Mouse (Mus musculus) MEL (cell line): ENCODE data around the gene Col4a2. TPM values are rescaled to one million over a fixed set of nuclear protein-coding genes. Genes with fewer than 3 reads are reported as not detected.

Experiments
- DNase-seq: peaks from one replicate; pipeline ENCODE4 v3.0.0; 2011; ENCODE audit warnings: low read depth, low spot score
- H3K27ac ChIP-seq: 2 replicates; pipeline ENCODE4 v1.5.1; 2012; ENCODE audit warnings: low read depth, mild to moderate bottlenecking, control low read depth, low read length, moderate library complexity; ENCODE audit not compliant: control insufficient read depth
- H3K27me3 ChIP-seq, 2 experiments: fragments of 150-350 bp in 1 of 2; sonication (generic) in 1 of 2; 2 replicates each; pipeline ENCODE4 v1.6.1; 2012; ENCODE audit warnings: low read length in 2 of 2, mild to moderate bottlenecking in 2 of 2, improper control_type of control experiment in 1 of 2, moderate library complexity in 1 of 2; ENCODE audit not compliant: insufficient read depth in 2 of 2, control insufficient read depth in 1 of 2
- H3K36me3 ChIP-seq, 2 experiments: 2 replicates each; pipeline ENCODE4 v1.6.1; 2012 to 2014; ENCODE audit warnings: low read length in 2 of 2, improper control_type of control experiment in 1 of 2, inconsistent platforms in 1 of 2, mild to moderate bottlenecking in 1 of 2; ENCODE audit not compliant: insufficient read depth in 2 of 2, control insufficient read depth in 1 of 2
- H3K4me1 ChIP-seq, 2 experiments: fragments of 150-350 bp in 1 of 2; sonication (generic) in 1 of 2; 2 replicates each; pipeline ENCODE4 v1.6.1; 2012; ENCODE audit warnings: low read length in 2 of 2, improper control_type of control experiment in 1 of 2, mild to moderate bottlenecking in 1 of 2; ENCODE audit not compliant: insufficient read depth in 2 of 2, control insufficient read depth in 1 of 2
- H3K4me3 ChIP-seq, 2 experiments: fragments of 150-350 bp in 1 of 2; sonication (generic) in 1 of 2; 2 replicates each; pipeline ENCODE4 v1.5.1; 2012; ENCODE audit warnings: low read depth in 2 of 2, low read length in 2 of 2, mild to moderate bottlenecking in 2 of 2, moderate library complexity in 2 of 2, control low read depth in 1 of 2, improper control_type of control experiment in 1 of 2; ENCODE audit not compliant: control insufficient read depth in 1 of 2, insufficient read depth in 1 of 2
- H3K79me2 ChIP-seq: 2 replicates; pipeline ENCODE4 v1.6.1; 2012; ENCODE audit warnings: mild to moderate bottlenecking, low read length, moderate library complexity; ENCODE audit not compliant: control insufficient read depth, poor library complexity, insufficient read depth
- H3K9ac ChIP-seq: 2 replicates; pipeline ENCODE4 v1.6.1; 2012; ENCODE audit warnings: low read depth, mild to moderate bottlenecking, control low read depth, low read length, moderate library complexity; ENCODE audit not compliant: control insufficient read depth, poor library complexity, severe bottlenecking
- H3K9me3 ChIP-seq: fragments of 150-350 bp; sonication (generic); replicated peaks from 2 replicates; pipeline ENCODE4 v1.6.1; 2012; ENCODE audit warnings: mild to moderate bottlenecking, low read length, improper control_type of control experiment, moderate library complexity; ENCODE audit not compliant: insufficient read depth
- CHD2 ChIP-seq: IDR thresholded peaks from 2 replicates; pipeline ENCODE4 v1.6.1; 2011; ENCODE audit warnings: low read length, improper control_type of control experiment
- EP300 ChIP-seq, 2 experiments: IDR thresholded peaks; 2 replicates each; pipeline ENCODE4 v1.6.1; 2011; ENCODE audit warnings: improper control_type of control experiment in 2 of 2, low read length in 2 of 2, low read depth in 1 of 2, mild to moderate bottlenecking in 1 of 2
- ETS1 ChIP-seq: IDR thresholded peaks from 2 replicates; pipeline ENCODE4 v1.6.1; 2012; ENCODE audit warnings: low read depth, mild to moderate bottlenecking, inconsistent platforms, low read length, improper control_type of control experiment, moderate library complexity
- GABPA ChIP-seq: IDR thresholded peaks from 2 replicates; pipeline ENCODE4 v1.6.1; 2012; ENCODE audit warnings: low read depth, mild to moderate bottlenecking, inconsistent platforms, low read length, improper control_type of control experiment, moderate library complexity
- JUND ChIP-seq: IDR thresholded peaks from 2 replicates; pipeline ENCODE4 v1.6.1; 2011; ENCODE audit warnings: low read depth, mild to moderate bottlenecking, improper control_type of control experiment, low read length
- KAT2A ChIP-seq: conservative IDR thresholded peaks from 2 replicates; pipeline ENCODE4 v1.6.1; 2012; ENCODE audit warnings: low read depth, low read length, improper control_type of control experiment, inconsistent platforms
- MEF2A ChIP-seq: IDR thresholded peaks from 2 replicates; pipeline ENCODE4 v1.6.1; 2014; ENCODE audit warnings: low read depth, mild to moderate bottlenecking, inconsistent platforms, low read length, improper control_type of control experiment; ENCODE audit not compliant: poor library complexity, insufficient replicate concordance, severe bottlenecking; ENCODE audit errors: extremely low read depth
- MXI1 ChIP-seq: IDR thresholded peaks from 2 replicates; pipeline ENCODE4 v1.6.1; 2011; ENCODE audit warnings: mild to moderate bottlenecking, low read depth, low read length, improper control_type of control experiment
- MYB ChIP-seq: IDR thresholded peaks from 2 replicates; pipeline ENCODE4 v1.6.1; 2011; ENCODE audit warnings: mild to moderate bottlenecking, low read depth, low read length, improper control_type of control experiment
- MYC ChIP-seq: IDR thresholded peaks from 2 replicates; pipeline ENCODE4 v1.6.1; 2011; ENCODE audit warnings: low read depth, mild to moderate bottlenecking, low read length, improper control_type of control experiment, moderate library complexity
- NELFE ChIP-seq: IDR thresholded peaks from 2 replicates; pipeline ENCODE4 v1.6.1; 2011; ENCODE audit warnings: low read depth, low read length, improper control_type of control experiment
- NRF1 ChIP-seq: IDR thresholded peaks from 2 replicates; pipeline ENCODE4 v1.6.1; 2014; ENCODE audit warnings: low read depth, mild to moderate bottlenecking, inconsistent platforms, low read length, improper control_type of control experiment, moderate library complexity; ENCODE audit not compliant: poor library complexity, insufficient read depth, severe bottlenecking
- POLR2A ChIP-seq, 2 experiments: IDR thresholded peaks; 2 replicates each; pipeline ENCODE4 v1.6.1; 2011 to 2012; ENCODE audit warnings: low read length in 2 of 2, mild to moderate bottlenecking in 2 of 2, control low read depth in 1 of 2, improper control_type of control experiment in 1 of 2, low read depth in 1 of 2, moderate library complexity in 1 of 2; ENCODE audit not compliant: control insufficient read depth in 1 of 2, insufficient read depth in 1 of 2, poor library complexity in 1 of 2
- POLR2AphosphoS2 ChIP-seq: IDR thresholded peaks from 2 replicates; pipeline ENCODE4 v1.6.1; 2011; ENCODE audit warnings: low read length, improper control_type of control experiment
- POLR2AphosphoS5 ChIP-seq: IDR thresholded peaks from 2 replicates; pipeline ENCODE4 v1.6.1; 2012; ENCODE audit warnings: low read depth, borderline replicate concordance, mild to moderate bottlenecking, inconsistent platforms, low read length, moderate library complexity, mixed read lengths
- RAD21 ChIP-seq: IDR thresholded peaks from 2 replicates; pipeline ENCODE4 v1.6.1; 2011; ENCODE audit warnings: mild to moderate bottlenecking, low read depth, low read length, improper control_type of control experiment
- RCOR1 ChIP-seq: IDR thresholded peaks from 2 replicates; pipeline ENCODE4 v1.6.1; 2012; ENCODE audit warnings: low read depth, mild to moderate bottlenecking, inconsistent platforms, low read length, improper control_type of control experiment
- SIN3A ChIP-seq: IDR thresholded peaks from 2 replicates; pipeline ENCODE4 v1.6.1; 2012; ENCODE audit warnings: low read length, improper control_type of control experiment, inconsistent platforms
- SMC3 ChIP-seq: IDR thresholded peaks from 2 replicates; pipeline ENCODE4 v1.6.1; 2011; ENCODE audit warnings: low read depth, low read length, improper control_type of control experiment
- TAL1 ChIP-seq: IDR thresholded peaks from 2 replicates; pipeline ENCODE4 v1.6.1; 2012; ENCODE audit warnings: mild to moderate bottlenecking, inconsistent platforms, low read length, moderate library complexity, mixed read lengths
- TCF12 ChIP-seq: IDR thresholded peaks from 2 replicates; pipeline ENCODE4 v1.6.1; 2014; ENCODE audit warnings: low read depth, mild to moderate bottlenecking, inconsistent platforms, low read length, improper control_type of control experiment, moderate library complexity
- UBTF ChIP-seq: IDR thresholded peaks from 2 replicates; pipeline ENCODE4 v1.6.1; 2012; ENCODE audit warnings: low read depth, mild to moderate bottlenecking, inconsistent platforms, low read length, improper control_type of control experiment, moderate library complexity, borderline replicate concordance; ENCODE audit not compliant: insufficient read depth
- USF1 ChIP-seq: IDR thresholded peaks from 2 replicates; pipeline ENCODE4 v1.6.1; 2014; ENCODE audit warnings: low read depth, mild to moderate bottlenecking, inconsistent platforms, low read length, improper control_type of control experiment, moderate library complexity
- USF2 ChIP-seq, 2 experiments: IDR thresholded peaks; 2 replicates each; pipeline ENCODE4 v1.6.1; 2011 to 2012; ENCODE audit warnings: improper control_type of control experiment in 2 of 2, low read length in 2 of 2, borderline replicate concordance in 1 of 2, inconsistent platforms in 1 of 2, low read depth in 1 of 2, mild to moderate bottlenecking in 1 of 2; ENCODE audit not compliant: insufficient read depth in 1 of 2
- ZC3H11A ChIP-seq: IDR thresholded peaks from 2 replicates; pipeline ENCODE4 v1.6.1; 2012; ENCODE audit warnings: low read depth, mild to moderate bottlenecking, inconsistent platforms, low read length, improper control_type of control experiment
- ZKSCAN1 ChIP-seq: IDR thresholded peaks from 2 replicates; pipeline ENCODE4 v1.6.1; 2012; ENCODE audit warnings: low read depth, mild to moderate bottlenecking, inconsistent platforms, low read length, improper control_type of control experiment, moderate library complexity
- ZMIZ1 ChIP-seq: IDR thresholded peaks from 2 replicates; pipeline ENCODE4 v1.6.1; 2012; ENCODE audit warnings: low read depth, mild to moderate bottlenecking, inconsistent platforms, low read length, improper control_type of control experiment, moderate library complexity
- polyA plus RNA-seq, 2 experiments: library from polyadenylated mRNA; stranded (reverse) in 1 of 2; unstranded in 1 of 2; fragments of >175 nt in 1 of 2; fragments of >200 nt in 1 of 2; gene quantifications; 2 replicates each; pipeline versions ENCODE4 v1.2.1 to v1.2.4; 2012; ENCODE audit warnings: low replicate concordance in 2 of 2, low read depth in 1 of 2; ENCODE audit not compliant: insufficient read length in 2 of 2, insufficient read depth in 1 of 2, missing spikeins in 1 of 2
- total RNA-seq: library from RNA; depleted of rRNA; stranded (reverse); fragments of 300-350 nt; gene quantifications from 2 replicates; pipeline ENCODE4 v1.2.3, GENCODE M21; 2012

Gene Col4a2
- total and polyA plus RNA-seq, 3 experiments: 0.04 to 0.81 TPM; not detected in 1

DNA sequence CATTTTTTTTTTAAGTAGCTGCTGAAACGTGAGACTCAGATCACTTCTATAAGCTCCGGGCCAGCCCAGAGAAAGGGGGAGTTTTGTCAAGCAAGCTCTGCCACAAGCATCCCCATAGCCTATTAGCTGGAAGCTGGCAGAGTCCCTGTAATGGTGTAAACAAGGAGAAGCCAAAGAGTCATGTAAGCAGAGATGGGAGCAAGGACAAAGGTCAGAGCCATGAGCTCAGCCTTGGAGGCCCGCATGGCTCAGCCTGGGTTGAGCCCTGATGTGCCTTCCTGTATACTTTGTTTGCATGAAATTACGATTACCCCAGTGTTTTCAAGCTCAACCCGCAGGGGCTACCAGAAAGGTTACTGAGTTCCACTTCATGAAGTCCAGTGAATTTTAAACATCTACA, 146.4 kb downstream of the Col4a2 start:
- H3K27ac ChIP-seq: no peak overlapping the region
- H3K27me3 ChIP-seq: no peaks in the 10 kb centered on the region
- H3K4me3 ChIP-seq: no peak overlapping the region
- H3K36me3 ChIP-seq: peaks cover 0 to 5% of the 10 kb centered on the region in 2 experiments; a peak in 2 of 4 replicates
- H3K4me1 ChIP-seq: no peaks in the 10 kb centered on the region
- TF ChIP-seq MYB: no peak
- TF ChIP-seq MXI1: no peak
- TF ChIP-seq ZC3H11A: no peak
- no peak for TF ChIP-seq RCOR1
- TF ChIP-seq RAD21: no peak
- TF ChIP-seq JUND: no peak
- TF ChIP-seq ETS1: no peak
- TF ChIP-seq EP300 (IDR thresholded peaks at IDR 0.05; ENCODE audit: low read depth in 1 of 2, low read length in 2 of 2): no peak
- TF ChIP-seq POLR2AphosphoS5: no peak
- TF ChIP-seq USF1: no peak
- TF ChIP-seq NRF1: no peak
- TF ChIP-seq POLR2A (IDR thresholded peaks at IDR 0.05; ENCODE audit: control insufficient read depth in 1 of 2, insufficient read depth in 1 of 2, low read depth in 1 of 2, low read length in 2 of 2, poor library complexity in 1 of 2): no peak
- TF ChIP-seq ZKSCAN1: no peak
- TF ChIP-seq SMC3: no peak
- no peak for TF ChIP-seq NELFE
- no peak for TF ChIP-seq KAT2A
- TF ChIP-seq CHD2: no peak
- TF ChIP-seq POLR2AphosphoS2: no peak
- no peaks in the 10 kb centered on the region for H3K9me3 ChIP-seq
- DNase-seq: no peak
- no peaks in the 10 kb centered on the region for H3K79me2 ChIP-seq
- no peak overlapping the region for H3K9ac ChIP-seq

DNA sequence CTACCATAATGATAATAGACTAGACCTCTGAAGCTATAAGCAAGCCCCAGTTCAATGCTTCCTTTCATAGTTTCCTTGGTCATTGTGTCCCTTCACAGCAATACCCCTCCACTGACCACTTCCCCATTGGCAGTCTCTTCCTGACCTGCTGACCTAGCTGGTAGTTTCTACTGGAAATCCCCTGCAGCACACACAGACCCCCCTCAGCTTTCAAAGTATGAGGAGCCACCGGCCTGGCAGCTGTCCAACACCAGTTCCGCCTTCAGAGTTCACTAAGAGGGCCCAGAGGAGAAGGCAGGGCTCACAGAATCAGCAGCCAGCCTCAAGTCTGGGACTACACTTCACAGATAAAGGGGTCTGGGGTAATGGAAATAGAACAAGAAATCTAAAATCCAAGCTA, 148.3 kb downstream of the Col4a2 start:
- Histone ChIP-seq H3K4me3 (no peak overlapping the region), H3K9me3 (no peaks in the 10 kb centered on the region), H3K9ac (no peak overlapping the region), H3K4me1 (no peaks in the 10 kb centered on the region), H3K27ac (no peak overlapping the region), H3K36me3 (peaks cover 0 to 5% of the 10 kb centered on the region in 2 experiments; a peak in 2 of 4 replicates), H3K27me3 (no peaks in the 10 kb centered on the region), H3K79me2 (no peaks in the 10 kb centered on the region)
- no peak for TF ChIP-seq ZKSCAN1
- TF ChIP-seq MEF2A: no peak
- TF ChIP-seq USF2 (IDR thresholded peaks at IDR 0.05; ENCODE audit: borderline replicate concordance in 1 of 2, insufficient read depth in 1 of 2, low read depth in 1 of 2, low read length in 2 of 2): no peak
- no peak for TF ChIP-seq POLR2AphosphoS2
- TF ChIP-seq MYC: no peak
- TF ChIP-seq TAL1: no peak
- TF ChIP-seq NELFE: no peak
- no peak for TF ChIP-seq UBTF
- TF ChIP-seq USF1: no peak
- no peak for TF ChIP-seq TCF12
- TF ChIP-seq SIN3A: no peak
- TF ChIP-seq ZMIZ1: no peak
- no peak for TF ChIP-seq GABPA
- DNase-seq: peak; percentile 74
